Mouse (Mus musculus): ENCODE measurements at regions not wholly inside any gene's neighbourhood (a gene's known extent, or its start where the extent isn't known, plus 50 kb on each side); places are given as distances from the start of the nearest gene placed in this dataset.
A peak's percentile ranks its signal among the peaks of the same experiment; 100 is the strongest.

- 68% methylated on average over 8 of the region's 8 CpGs for WGBS
- Histone ChIP-seq H3K9ac (no peak overlapping the region), H3K4me3 (no peak overlapping the region), H3K36me3 (no peaks in the 10 kb centered on the region), H3K4me1 (peaks cover 11% of the 10 kb centered on the region), H3K27me3 (no peaks in the 10 kb centered on the region), H3K4me2 (no peak overlapping the region), H3K27ac (no peak overlapping the region), H3K9me3 (no peaks in the 10 kb centered on the region)
- ATAC-seq (ENCODE audit: insufficient number of reproducible peaks, insufficient read depth, low FRiP score, low TSS enrichment, low read depth), result no peak
Measured at GRCm38 (mm10) chr12:99063885-99064284, 143.5 kb downstream of the Ttc8 start.

- H3K4me3 ChIP-seq, result no peak overlapping the region
- no peak overlapping the region for H3K4me2 ChIP-seq
- no peaks in the 10 kb centered on the region for H3K36me3 ChIP-seq
- no peak overlapping the region for H3K9ac ChIP-seq
- H3K4me1 ChIP-seq, result peaks cover 10% of the 10 kb centered on the region
- no peak overlapping the region for H3K27ac ChIP-seq
- no peak for ATAC-seq (ENCODE audit: insufficient number of reproducible peaks, insufficient read depth, low FRiP score, low TSS enrichment, low read depth)
- H3K9me3 ChIP-seq, result no peaks in the 10 kb centered on the region
- WGBS, result 60% methylated on average over 3 of the region's 3 CpGs
- H3K27me3 ChIP-seq, result no peaks in the 10 kb centered on the region
Measured at GRCm38 (mm10) chr12:99067962-99068361, 147.6 kb downstream of the Ttc8 start.

- Histone ChIP-seq H3K4me2 (no peak overlapping the region), H3K27ac (no peak overlapping the region), H3K36me3 (no peaks in the 10 kb centered on the region), H3K4me3 (no peak overlapping the region), H3K4me1 (no peaks in the 10 kb centered on the region), H3K9me3 (no peaks in the 10 kb centered on the region), H3K9ac (no peak overlapping the region), H3K27me3 (no peaks in the 10 kb centered on the region)
- no peak for ATAC-seq (ENCODE audit: insufficient number of reproducible peaks, insufficient read depth, low FRiP score, low TSS enrichment, low read depth)
- 93% methylated on average over 5 of the region's 5 CpGs for WGBS
Measured at GRCm38 (mm10) chr12:99073766-99074165, 153.4 kb downstream of the Ttc8 start.

- Histone ChIP-seq H3K27me3 (no peaks in the 10 kb centered on the region), H3K4me2 (no peak overlapping the region), H3K9me3 (no peaks in the 10 kb centered on the region), H3K9ac (no peak overlapping the region), H3K4me1 (no peaks in the 10 kb centered on the region), H3K4me3 (no peak overlapping the region), H3K27ac (no peak overlapping the region), H3K36me3 (no peaks in the 10 kb centered on the region)
- ATAC-seq (ENCODE audit: insufficient number of reproducible peaks, insufficient read depth, low FRiP score, low TSS enrichment, low read depth), result no peak
- WGBS, result 45% methylated on average over 3 of the region's 3 CpGs
Measured at GRCm38 (mm10) chr12:99077366-99077765, 157.0 kb downstream of the Ttc8 start.

- Histone ChIP-seq H3K4me1 (peaks cover 10% of the 10 kb centered on the region; the same call in 1 of the 2 replicates), H3K27ac (no peak overlapping the region), H3K4me2 (no peak overlapping the region), H3K4me3 (no peak overlapping the region), H3K9ac (no peak overlapping the region), H3K36me3 (no peaks in the 10 kb centered on the region), H3K9me3 (no peaks in the 10 kb centered on the region), H3K27me3 (peaks cover 20% of the 10 kb centered on the region)
- no peak for ATAC-seq (ENCODE audit: insufficient number of reproducible peaks, insufficient read depth, low FRiP score, low TSS enrichment, low read depth)
- WGBS, result 75% methylated on average over 1 of the region's 1 CpGs
Measured at GRCm38 (mm10) chr12:99079873-99080272, 159.5 kb downstream of the Ttc8 start.

GRCm38 (mm10) chr12:99083616-99084015 is 163.2 kb downstream of the Ttc8 start:
- H3K9me3 ChIP-seq, result no peaks in the 10 kb centered on the region
- no peak overlapping the region for H3K4me3 ChIP-seq
- peak overlapping the region; percentile 39; the same call in 1 of the 2 replicates for H3K4me2 ChIP-seq
- peaks cover 25% of the 10 kb centered on the region for H3K27me3 ChIP-seq
- ATAC-seq (ENCODE audit: insufficient number of reproducible peaks, insufficient read depth, low FRiP score, low TSS enrichment, low read depth), result no peak
- H3K9ac ChIP-seq, result no peak overlapping the region
- H3K4me1 ChIP-seq, result peaks cover 10% of the 10 kb centered on the region; the same call in 1 of the 2 replicates
- H3K27ac ChIP-seq, result no peak overlapping the region
- H3K36me3 ChIP-seq, result no peaks in the 10 kb centered on the region
- 44% methylated on average over 11 of the region's 11 CpGs for WGBS

- ATAC-seq (ENCODE audit: insufficient number of reproducible peaks, insufficient read depth, low FRiP score, low TSS enrichment, low read depth), result peak; percentile 80
- H3K27ac ChIP-seq, result no peak overlapping the region
- H3K9me3 ChIP-seq, result no peaks in the 10 kb centered on the region
- H3K36me3 ChIP-seq, result no peaks in the 10 kb centered on the region
- peaks cover 26% of the 10 kb centered on the region for H3K27me3 ChIP-seq
- WGBS, result 3% methylated on average over 18 of the region's 18 CpGs
- H3K4me3 ChIP-seq, result no peak overlapping the region
- H3K9ac ChIP-seq, result 0 out of 2 replicates have a peak overlapping the region, but pooled peaks have one; percentile 12
- H3K4me2 ChIP-seq, result peak overlapping the region; percentile 39; the same call in 1 of the 2 replicates
- H3K4me1 ChIP-seq, result peaks cover 10% of the 10 kb centered on the region; the same call in 1 of the 2 replicates
Measured at GRCm38 (mm10) chr12:99084144-99084543, 163.8 kb downstream of the Ttc8 start.

GRCm38 (mm10) chr12:99087286-99087685 is 166.9 kb downstream of the Ttc8 start:
- H3K4me2 ChIP-seq, result no peak overlapping the region
- no peaks in the 10 kb centered on the region for H3K36me3 ChIP-seq
- H3K9me3 ChIP-seq, result no peaks in the 10 kb centered on the region
- H3K9ac ChIP-seq, result no peak overlapping the region
- 53% methylated on average over 8 of the region's 8 CpGs for WGBS
- H3K4me1 ChIP-seq, result peaks cover 10% of the 10 kb centered on the region; the same call in 1 of the 2 replicates
- no peak overlapping the region for H3K27ac ChIP-seq
- H3K27me3 ChIP-seq, result peaks cover 34% of the 10 kb centered on the region
- no peak overlapping the region for H3K4me3 ChIP-seq
- ATAC-seq (ENCODE audit: insufficient number of reproducible peaks, insufficient read depth, low FRiP score, low TSS enrichment, low read depth), result no peak

GRCm38 (mm10) chr12:99091770-99092169 is 171.4 kb downstream of the Ttc8 start:
- H3K9ac ChIP-seq, result no peak overlapping the region
- H3K4me1 ChIP-seq, result no peaks in the 10 kb centered on the region
- no peak overlapping the region for H3K4me2 ChIP-seq
- no peaks in the 10 kb centered on the region for H3K9me3 ChIP-seq
- peaks cover 12% of the 10 kb centered on the region for H3K27me3 ChIP-seq
- no peak for ATAC-seq (ENCODE audit: insufficient number of reproducible peaks, insufficient read depth, low FRiP score, low TSS enrichment, low read depth)
- H3K27ac ChIP-seq, result no peak overlapping the region
- WGBS, result 66% methylated on average over 4 of the region's 4 CpGs
- H3K36me3 ChIP-seq, result no peaks in the 10 kb centered on the region
- H3K4me3 ChIP-seq, result no peak overlapping the region

- no peaks in the 10 kb centered on the region for H3K36me3 ChIP-seq
- peaks cover 5% of the 10 kb centered on the region for H3K4me1 ChIP-seq
- no peak for ATAC-seq (ENCODE audit: insufficient number of reproducible peaks, insufficient read depth, low FRiP score, low TSS enrichment, low read depth)
- 73% methylated on average over 3 of the region's 3 CpGs for WGBS
- H3K9me3 ChIP-seq, result no peaks in the 10 kb centered on the region
- H3K27me3 ChIP-seq, result peaks cover 12% of the 10 kb centered on the region
- H3K4me3 ChIP-seq, result no peak overlapping the region
- H3K9ac ChIP-seq, result no peak overlapping the region
- no peak overlapping the region for H3K27ac ChIP-seq
- H3K4me2 ChIP-seq, result no peak overlapping the region
Measured at GRCm38 (mm10) chr12:99093151-99093550, 172.8 kb downstream of the Ttc8 start.

- Histone ChIP-seq H3K4me2 (no peak overlapping the region), H3K4me3 (no peak overlapping the region), H3K4me1 (peaks cover 5% of the 10 kb centered on the region), H3K9ac (no peak overlapping the region), H3K27ac (no peak overlapping the region), H3K27me3 (peaks cover 12% of the 10 kb centered on the region), H3K36me3 (no peaks in the 10 kb centered on the region), H3K9me3 (no peaks in the 10 kb centered on the region)
- no peak for ATAC-seq (ENCODE audit: insufficient number of reproducible peaks, insufficient read depth, low FRiP score, low TSS enrichment, low read depth)
- WGBS, result 77% methylated on average over 6 of the region's 6 CpGs
Measured at GRCm38 (mm10) chr12:99093989-99094388, 173.6 kb downstream of the Ttc8 start.

- H3K9ac ChIP-seq, result no peak overlapping the region
- H3K9me3 ChIP-seq, result no peaks in the 10 kb centered on the region
- 0 out of 2 replicates have a peak overlapping the region, but pooled peaks have one; percentile 7 for H3K27ac ChIP-seq
- peaks cover 5% of the 10 kb centered on the region for H3K4me1 ChIP-seq
- H3K4me3 ChIP-seq, result no peak overlapping the region
- H3K27me3 ChIP-seq, result peaks cover 5% of the 10 kb centered on the region; the same call in 1 of the 2 replicates
- H3K4me2 ChIP-seq, result no peak overlapping the region
- peak; percentile 64; the same call in 1 of the 2 replicates for ATAC-seq (ENCODE audit: insufficient number of reproducible peaks, insufficient read depth, low FRiP score, low TSS enrichment, low read depth)
- 33% methylated on average over 14 of the region's 14 CpGs for WGBS
- no peaks in the 10 kb centered on the region for H3K36me3 ChIP-seq
Measured at GRCm38 (mm10) chr12:99096930-99097617, 176.7 kb downstream of the Ttc8 start.

Data from embryonic facial prominence, embryonic 13.5 days (tissue).